Mouse (Mus musculus): ENCODE measurements around the gene Lars2. TPM values are rescaled to one million over a fixed set of nuclear protein-coding genes. Genes with fewer than 3 reads are reported as not detected.

The Lars2 gene
- total and polyA plus RNA-seq, 2 experiments from 2014 or later = 32.4 to 956 TPM

- ATAC-seq (peak; percentile 45; the same call in 1 of the 2 replicates), DNase-seq (ENCODE audit: low spot score) (peak; percentile 20)
- Histone ChIP-seq H3K27ac (no peak overlapping the region), H3K27me3 (ENCODE audit: insufficient read depth, low read length) (no peaks in the 10 kb centered on the region), H3K9ac (replicated peaks; ENCODE audit: low read length) (no peak overlapping the region), H3K4me1 (ENCODE audit: insufficient read depth, low read length) (no peaks in the 10 kb centered on the region), H3K9me3 (ENCODE audit: low read length) (no peaks in the 10 kb centered on the region), H3K4me2 (ENCODE audit: low read depth, low read length) (no peak overlapping the region), H3K36me3 (ENCODE audit: insufficient read depth, low read length) (no peaks in the 10 kb centered on the region), H3K4me3 (ENCODE audit: low read length) (no peak overlapping the region)
- WGBS = 65% methylated on average over 5 of the region's 5 CpGs
- no peak for TF ChIP-seq CTCF (IDR thresholded peaks at IDR 0.05; ENCODE audit: low read depth)
Measured at GRCm38 (mm10) chr9:123503171-123503834, 136.6 kb downstream of the Lars2 start.

GRCm38 (mm10) chr9:123504325-123504724 is 137.6 kb downstream of the Lars2 start:
- H3K36me3 ChIP-seq (ENCODE audit: insufficient read depth, low read length) = no peaks in the 10 kb centered on the region
- H3K9ac ChIP-seq (replicated peaks; ENCODE audit: low read length) = no peak overlapping the region
- 17% methylated on average over 2 of the region's 2 CpGs for WGBS
- H3K9me3 ChIP-seq (ENCODE audit: low read length) = no peaks in the 10 kb centered on the region
- H3K4me1 ChIP-seq (ENCODE audit: insufficient read depth, low read length) = no peaks in the 10 kb centered on the region
- no peak overlapping the region for H3K27ac ChIP-seq
- TF ChIP-seq CTCF (IDR thresholded peaks at IDR 0.05; ENCODE audit: low read depth) = peak; percentile 94
- H3K4me2 ChIP-seq (ENCODE audit: low read depth, low read length) = no peak overlapping the region
- ATAC-seq (peak; percentile 86), DNase-seq (ENCODE audit: low spot score) (peak; percentile 82)
- no peak overlapping the region for H3K4me3 ChIP-seq (ENCODE audit: low read length)
- no peaks in the 10 kb centered on the region for H3K27me3 ChIP-seq (ENCODE audit: insufficient read depth, low read length)

DNA sequence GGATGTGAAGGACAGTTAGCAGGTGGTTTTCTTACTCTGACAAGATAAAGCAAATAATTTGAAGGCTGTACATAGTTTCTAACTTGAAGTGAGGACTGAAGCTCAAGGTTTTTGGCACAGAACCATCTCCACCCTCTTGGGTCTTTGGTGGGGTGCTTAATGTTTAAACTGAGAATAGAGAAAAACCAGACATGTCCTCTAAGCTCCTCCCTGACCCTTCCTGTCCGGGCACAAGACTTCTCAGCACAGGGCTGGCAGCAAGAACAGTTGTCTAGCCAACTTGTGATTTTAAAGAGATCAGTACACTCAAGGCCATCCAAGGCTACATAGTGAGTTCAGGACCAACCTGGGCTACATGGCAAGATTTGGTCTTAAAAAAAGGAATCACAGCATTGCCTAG is 138.9 kb downstream of the Lars2 start:
- 75% methylated on average over 1 of the region's 1 CpGs for WGBS
- Histone ChIP-seq H3K9me3 (ENCODE audit: low read length) (no peaks in the 10 kb centered on the region), H3K9ac (replicated peaks; ENCODE audit: low read length) (no peak overlapping the region), H3K4me1 (ENCODE audit: insufficient read depth, low read length) (no peaks in the 10 kb centered on the region), H3K27ac (no peak overlapping the region), H3K4me3 (ENCODE audit: low read length) (no peak overlapping the region), H3K36me3 (ENCODE audit: insufficient read depth, low read length) (no peaks in the 10 kb centered on the region), H3K4me2 (ENCODE audit: low read depth, low read length) (no peak overlapping the region), H3K27me3 (ENCODE audit: insufficient read depth, low read length) (no peaks in the 10 kb centered on the region)
- DNase-seq (ENCODE audit: low spot score) (no peak), ATAC-seq (no peak)
- TF ChIP-seq CTCF (IDR thresholded peaks at IDR 0.05; ENCODE audit: low read depth) = no peak

GRCm38 (mm10) chr9:123506270-123507146 is 139.8 kb downstream of the Lars2 start:
- ATAC-seq (no peak), DNase-seq (ENCODE audit: low spot score) (no peak)
- no peaks in the 10 kb centered on the region; the same call in 1 of the 2 replicates for H3K36me3 ChIP-seq (ENCODE audit: insufficient read depth, low read length)

GRCm38 (mm10) chr9:123507380-123507779 is 140.7 kb downstream of the Lars2 start:
- Histone ChIP-seq H3K27me3 (ENCODE audit: insufficient read depth, low read length) (no peaks in the 10 kb centered on the region), H3K4me3 (ENCODE audit: low read length) (no peak overlapping the region), H3K4me1 (ENCODE audit: insufficient read depth, low read length) (no peaks in the 10 kb centered on the region), H3K36me3 (ENCODE audit: insufficient read depth, low read length) (no peaks in the 10 kb centered on the region; the same call in 1 of the 2 replicates), H3K9me3 (ENCODE audit: low read length) (no peaks in the 10 kb centered on the region), H3K27ac (no peak overlapping the region), H3K4me2 (ENCODE audit: low read depth, low read length) (no peak overlapping the region), H3K9ac (replicated peaks; ENCODE audit: low read length) (no peak overlapping the region)
- DNase-seq (ENCODE audit: low spot score) = no peak
- ATAC-seq = no peak
- 87% methylated on average over 2 of the region's 2 CpGs for WGBS
- peak; percentile 53 for TF ChIP-seq CTCF (IDR thresholded peaks at IDR 0.05; ENCODE audit: low read depth)

More at GRCm38 (mm10) chr9:123506270-123507146, 139.8 kb downstream of the Lars2 start:
- no peaks in the 10 kb centered on the region for H3K4me1 ChIP-seq (ENCODE audit: insufficient read depth, low read length)
- no peak for TF ChIP-seq CTCF (IDR thresholded peaks at IDR 0.05; ENCODE audit: low read depth)
- WGBS = 78% methylated on average over 4 of the region's 4 CpGs
- no peak overlapping the region for H3K9ac ChIP-seq (replicated peaks; ENCODE audit: low read length)
- H3K27me3 ChIP-seq (ENCODE audit: insufficient read depth, low read length) = no peaks in the 10 kb centered on the region
- H3K27ac ChIP-seq = no peak overlapping the region
- no peak overlapping the region for H3K4me3 ChIP-seq (ENCODE audit: low read length)
- H3K4me2 ChIP-seq (ENCODE audit: low read depth, low read length) = no peak overlapping the region
- no peaks in the 10 kb centered on the region for H3K9me3 ChIP-seq (ENCODE audit: low read length)

- Histone ChIP-seq H3K4me1 (ENCODE audit: insufficient read depth, low read length) (no peaks in the 10 kb centered on the region), H3K9me3 (ENCODE audit: low read length) (no peaks in the 10 kb centered on the region), H3K9ac (replicated peaks; ENCODE audit: low read length) (no peak overlapping the region), H3K27ac (no peak overlapping the region), H3K4me2 (ENCODE audit: low read depth, low read length) (no peak overlapping the region), H3K27me3 (ENCODE audit: insufficient read depth, low read length) (no peaks in the 10 kb centered on the region), H3K4me3 (ENCODE audit: low read length) (no peak overlapping the region), H3K36me3 (ENCODE audit: insufficient read depth, low read length) (no peaks in the 10 kb centered on the region; the same call in 1 of the 2 replicates)
- DNase-seq (ENCODE audit: low spot score) (no peak), ATAC-seq (no peak)
- no peak for TF ChIP-seq CTCF (IDR thresholded peaks at IDR 0.05; ENCODE audit: low read depth)
- whole genome bisulfite sequencing = 87% methylated on average over 2 of the region's 2 CpGs
Measured at GRCm38 (mm10) chr9:123508986-123509385, 142.3 kb downstream of the Lars2 start.
